Mouse (Mus musculus): ENCODE measurements at regions not wholly inside any gene's neighbourhood (a gene's known extent, or its start where the extent isn't known, plus 50 kb on each side); places are given as distances from the start of the nearest gene placed in this dataset.
"Not testable (repeated sequence)": the region's sequence is repeated elsewhere in the genome, so short reads cannot be mapped to it uniquely, and the experiment has no call there.

DNA sequence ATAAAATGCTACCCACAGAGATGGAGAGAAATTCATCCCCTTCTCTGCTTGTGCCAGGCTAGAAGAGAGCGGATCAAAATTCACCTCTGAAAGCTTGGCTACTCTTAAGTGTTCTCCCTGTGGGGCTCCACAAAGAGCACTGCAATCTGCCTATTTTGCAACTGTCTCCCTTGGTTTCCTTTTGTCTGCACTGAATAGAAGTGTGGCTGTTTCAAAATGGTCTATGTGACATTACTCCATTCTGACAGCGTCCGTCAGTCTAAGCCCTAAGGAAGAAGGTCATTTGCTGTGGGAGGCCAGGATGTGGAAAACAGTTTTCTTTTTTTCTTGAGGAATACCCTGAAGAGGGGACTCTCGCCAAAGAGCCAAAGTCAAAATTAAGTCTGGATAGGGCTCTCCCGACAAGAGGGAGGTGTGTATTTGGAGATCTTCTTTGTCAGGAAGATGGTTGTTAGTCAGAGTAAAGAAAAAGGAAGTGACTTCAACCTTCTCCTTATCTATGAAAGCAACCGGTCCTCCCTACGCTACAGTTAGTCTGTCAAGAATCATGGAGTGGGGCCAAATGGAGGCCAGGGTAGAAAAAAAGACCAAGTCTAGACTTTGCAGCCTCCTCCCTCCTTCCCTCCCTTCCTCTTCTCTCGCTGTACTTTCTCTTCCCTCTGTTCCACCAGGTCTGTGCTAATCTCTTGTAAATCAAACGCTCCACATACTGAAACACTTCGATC, 198.2 kb upstream of the Hmga2 start:
- in situ Hi-C loops (cut with MboI; ENCODE audit: low pct_unique_long_range_greater_than_20kb in 1 of 2, low sequenced_read_pairs in 2 of 2, unreplicated experiment in 1 of 2) = no loop called here

DNA sequence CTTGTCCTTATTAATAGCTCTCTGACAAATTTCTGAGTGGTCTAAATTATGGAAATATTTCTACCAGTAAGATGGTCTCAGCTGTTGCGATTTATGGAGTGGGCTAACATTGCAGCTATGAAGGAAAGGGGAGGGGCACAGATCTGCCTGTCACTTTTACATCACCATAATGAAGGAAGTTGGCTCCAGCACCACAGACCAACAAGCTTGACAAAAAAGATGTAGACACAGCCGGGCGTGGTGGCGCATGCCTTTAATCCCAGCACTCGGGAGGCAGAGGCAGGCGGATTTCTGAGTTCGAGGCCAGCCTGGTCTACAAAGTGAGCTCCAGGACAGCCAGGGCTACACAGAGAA, 191.4 kb upstream of the Hmga2 start:
- in situ Hi-C loops (cut with MboI; ENCODE audit: low pct_unique_long_range_greater_than_20kb in 1 of 2, low sequenced_read_pairs in 2 of 2, unreplicated experiment in 1 of 2) = not testable (repeated sequence)

DNA sequence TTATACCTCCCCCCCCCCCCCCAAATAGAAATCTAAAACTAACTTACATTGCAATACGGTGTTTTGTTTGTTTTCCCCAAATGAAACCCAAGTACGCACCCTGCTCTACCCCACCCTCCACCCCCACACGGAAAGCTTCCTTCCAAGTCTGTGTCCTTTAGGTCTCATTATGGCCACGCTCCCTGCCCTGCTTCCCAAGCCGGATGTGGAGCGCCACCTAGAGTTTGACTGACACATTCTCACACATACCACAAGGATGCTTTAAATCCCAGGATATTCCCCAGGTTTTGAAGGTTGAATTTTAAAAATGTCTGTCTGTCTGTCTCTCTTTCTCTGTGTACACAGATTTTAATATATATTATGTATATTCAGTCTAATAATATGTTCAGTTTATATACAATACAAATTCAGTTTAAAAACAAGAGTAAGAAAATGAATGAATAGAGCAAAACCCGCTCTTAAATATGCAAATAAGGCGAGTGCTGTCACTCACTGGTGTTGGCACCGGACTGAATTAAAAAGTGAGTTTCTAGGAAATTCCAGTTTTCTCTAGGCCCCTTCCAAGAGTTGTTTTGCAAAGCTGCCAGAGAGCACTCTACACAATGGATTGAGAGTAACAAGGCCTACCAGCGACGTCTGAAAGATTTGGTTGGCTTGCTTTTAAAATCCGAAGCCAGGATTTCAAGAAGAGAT, 190.9 kb upstream of the Hmga2 start:
- in situ Hi-C loops (cut with MboI; ENCODE audit: low pct_unique_long_range_greater_than_20kb in 1 of 2, low sequenced_read_pairs in 2 of 2, unreplicated experiment in 1 of 2) = no loop called here

DNA sequence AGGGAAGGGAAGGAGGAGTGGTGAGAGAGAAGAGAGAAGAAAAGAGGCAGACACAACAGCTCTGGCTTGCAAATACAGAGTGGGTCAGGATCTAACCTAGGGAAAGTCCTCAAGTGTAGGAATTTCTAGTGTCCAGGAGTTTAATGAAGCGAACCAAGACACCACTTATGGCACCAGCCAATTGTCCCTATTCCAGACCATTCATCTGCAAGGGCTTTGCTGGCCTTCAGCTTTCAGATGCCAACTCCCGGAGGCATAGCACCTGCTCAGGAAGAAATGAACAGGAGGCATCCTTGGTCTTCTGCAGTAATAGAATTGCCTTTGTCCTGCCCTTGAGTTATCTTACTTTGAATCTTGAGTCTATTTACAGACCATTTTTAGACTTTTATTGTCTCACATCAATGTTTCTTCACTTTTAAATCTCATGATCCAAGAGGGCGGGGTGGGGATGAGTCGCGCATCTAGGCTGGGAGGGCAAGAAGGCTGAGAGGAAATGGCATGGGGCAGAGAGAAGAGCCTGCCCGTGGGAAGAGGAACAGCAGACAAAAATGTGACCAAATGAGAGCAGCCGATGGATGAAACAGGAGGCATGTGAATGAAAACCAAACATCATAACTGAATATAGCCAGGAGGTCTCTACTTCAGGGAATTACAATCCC, 190.1 kb upstream of the Hmga2 start:
- in situ Hi-C loops (cut with MboI; ENCODE audit: low pct_unique_long_range_greater_than_20kb in 1 of 2, low sequenced_read_pairs in 2 of 2, unreplicated experiment in 1 of 2) = no loop called here

DNA sequence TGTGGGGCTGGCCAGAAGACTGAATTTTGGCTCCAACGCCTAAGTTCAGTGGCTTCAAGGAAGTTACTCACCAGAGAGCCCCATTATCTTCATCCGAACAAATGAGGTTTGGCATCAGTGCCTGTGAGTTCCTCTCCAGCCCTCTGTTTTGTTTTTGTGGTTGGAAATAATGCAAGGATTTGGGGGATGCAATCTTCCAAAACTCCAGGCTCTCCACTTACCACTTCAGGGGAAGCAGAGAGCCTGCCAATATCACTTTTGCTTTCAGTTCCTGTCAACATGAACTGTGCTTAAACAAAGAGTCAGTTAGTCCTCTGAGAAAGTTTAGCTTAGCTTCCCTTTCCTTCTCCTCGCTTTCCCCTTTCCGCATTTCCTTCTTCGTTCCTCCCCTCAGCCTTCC, 189.4 kb upstream of the Hmga2 start:
- in situ Hi-C loops (cut with MboI; ENCODE audit: low pct_unique_long_range_greater_than_20kb in 1 of 2, low sequenced_read_pairs in 2 of 2, unreplicated experiment in 1 of 2) = no loop called here

DNA sequence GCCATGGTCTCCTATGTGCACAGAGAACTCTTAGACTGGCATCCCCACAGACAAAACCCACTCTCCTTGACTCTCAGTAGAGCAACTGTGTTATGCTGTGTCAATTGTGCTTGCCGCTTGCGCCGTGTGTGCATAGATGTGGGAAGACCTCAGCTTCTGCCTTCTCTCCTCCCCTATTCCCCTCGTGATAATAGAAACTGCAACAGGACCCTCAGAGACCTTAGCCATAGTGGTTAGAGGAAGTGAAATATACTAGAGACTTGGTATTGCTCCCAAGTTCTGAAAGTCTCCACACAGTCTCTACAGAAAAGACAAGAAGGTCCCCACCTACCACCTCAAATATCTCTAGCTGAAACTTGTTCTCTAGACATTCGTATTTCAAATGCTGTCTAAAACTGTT, 188.2 kb upstream of the Hmga2 start:
- in situ Hi-C loops (cut with MboI; ENCODE audit: low pct_unique_long_range_greater_than_20kb in 1 of 2, low sequenced_read_pairs in 2 of 2, unreplicated experiment in 1 of 2) = no loop called here

DNA sequence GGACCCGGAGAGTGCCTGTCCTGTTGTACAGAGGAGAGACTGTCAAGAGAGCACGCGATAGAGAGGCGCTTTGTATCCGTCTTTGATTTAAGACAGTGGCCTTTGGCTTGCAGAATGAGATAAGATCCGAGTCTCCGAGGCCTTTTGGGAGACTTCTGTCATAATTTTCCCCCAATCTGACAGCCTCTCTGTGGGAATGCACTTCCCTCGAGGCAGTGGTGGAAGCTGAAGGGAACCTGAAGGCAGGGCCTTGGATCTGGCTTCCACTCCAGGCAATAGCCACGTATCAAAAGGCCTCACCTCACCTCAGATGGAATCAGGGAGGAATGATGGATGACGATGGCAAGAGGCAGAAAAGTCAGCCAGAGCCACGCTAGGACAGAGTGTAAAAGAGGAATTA, 187.1 kb upstream of the Hmga2 start:
- in situ Hi-C loops (cut with MboI; ENCODE audit: low pct_unique_long_range_greater_than_20kb in 1 of 2, low sequenced_read_pairs in 2 of 2, unreplicated experiment in 1 of 2) = no loop called here

DNA sequence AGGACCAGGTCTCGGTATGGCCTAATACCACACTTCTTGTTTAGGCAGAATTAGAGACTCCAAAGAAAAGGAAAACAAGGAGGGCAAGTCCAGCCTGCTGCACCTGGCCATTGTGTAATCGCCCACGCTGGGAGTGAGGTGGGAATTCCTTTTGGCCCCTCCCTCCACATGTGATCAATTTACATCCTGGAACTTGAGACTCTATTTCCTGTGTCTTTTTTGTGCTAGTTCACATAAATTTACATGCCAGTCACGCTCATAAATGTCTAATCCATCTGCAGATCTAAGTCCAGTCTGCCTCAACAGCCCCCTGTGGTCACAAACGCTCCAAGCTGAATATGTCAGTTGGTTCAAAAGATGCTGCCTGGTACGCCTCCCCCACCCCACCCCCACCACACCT, 184.2 kb upstream of the Hmga2 start:
- in situ Hi-C loops (cut with MboI; ENCODE audit: low pct_unique_long_range_greater_than_20kb in 1 of 2, low sequenced_read_pairs in 2 of 2, unreplicated experiment in 1 of 2) = no loop called here

DNA sequence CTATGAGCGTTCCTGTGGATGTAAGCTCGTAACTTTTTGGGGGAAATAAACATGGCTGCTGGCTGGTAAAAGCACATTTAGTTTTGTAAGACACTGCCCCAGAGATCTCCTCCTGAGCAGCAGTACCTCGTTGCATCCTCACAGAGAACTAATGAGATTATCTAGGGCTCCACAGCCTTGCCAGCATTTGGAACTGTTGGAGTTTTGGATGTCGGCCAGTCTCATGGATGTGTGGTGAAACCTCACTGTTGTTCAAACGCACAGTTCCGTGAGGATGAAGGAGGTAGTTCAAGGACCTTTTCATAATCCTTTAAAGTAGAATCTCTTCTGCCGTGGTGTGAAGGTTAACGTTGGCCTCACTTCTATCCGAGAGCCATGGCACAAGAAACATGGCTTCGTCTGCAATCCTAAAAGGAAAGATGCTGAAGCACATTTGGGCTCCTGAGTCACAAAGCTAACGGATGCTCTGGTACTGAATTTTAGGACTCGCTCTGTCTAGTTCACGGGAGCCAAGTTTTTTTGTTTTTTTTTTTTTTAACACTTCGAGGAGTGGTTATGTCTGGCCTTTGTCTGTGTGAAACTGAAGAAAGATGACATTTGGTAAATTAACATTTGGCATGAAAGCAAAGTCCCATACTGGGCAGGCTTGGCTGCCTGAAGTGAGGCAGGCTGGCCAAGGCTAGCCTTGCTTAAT, 179.1 kb upstream of the Hmga2 start:
- in situ Hi-C loops (cut with MboI; ENCODE audit: low pct_unique_long_range_greater_than_20kb in 1 of 2, low sequenced_read_pairs in 2 of 2, unreplicated experiment in 1 of 2) = no loop called here

DNA sequence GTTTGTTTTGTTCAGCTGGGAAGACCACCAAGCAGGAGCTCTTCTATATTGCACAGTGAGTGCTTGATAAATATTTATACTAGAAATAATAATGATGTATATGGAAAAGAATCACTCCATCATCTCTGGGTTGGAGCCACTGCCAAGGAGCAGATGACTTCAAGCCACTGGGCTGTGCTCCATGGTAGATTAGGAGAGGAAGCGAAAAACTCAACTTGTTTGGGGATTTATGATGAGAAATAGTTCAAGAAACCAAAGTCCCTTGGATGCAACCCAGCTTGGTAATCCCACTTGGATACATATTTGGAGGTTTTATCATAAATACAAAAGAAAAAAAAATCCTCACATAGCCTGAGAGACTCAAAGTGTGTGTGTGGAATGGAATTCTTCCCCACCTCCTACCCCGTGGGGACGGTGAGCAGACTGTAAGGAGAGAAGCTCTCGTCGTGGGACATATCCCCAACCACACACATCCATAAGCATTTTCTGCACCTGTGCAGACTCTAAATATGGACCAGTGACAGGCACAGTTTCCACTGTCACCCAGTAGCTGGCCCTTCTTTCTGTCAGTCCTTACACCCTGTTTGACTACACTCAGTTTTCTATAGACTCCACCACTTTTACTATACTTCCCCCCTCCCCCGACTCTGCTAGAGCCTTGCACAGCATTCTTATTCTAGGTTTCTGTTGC, 176.4 kb upstream of the Hmga2 start:
- in situ Hi-C loops (cut with MboI; ENCODE audit: low pct_unique_long_range_greater_than_20kb in 1 of 2, low sequenced_read_pairs in 2 of 2, unreplicated experiment in 1 of 2) = no loop called here

DNA sequence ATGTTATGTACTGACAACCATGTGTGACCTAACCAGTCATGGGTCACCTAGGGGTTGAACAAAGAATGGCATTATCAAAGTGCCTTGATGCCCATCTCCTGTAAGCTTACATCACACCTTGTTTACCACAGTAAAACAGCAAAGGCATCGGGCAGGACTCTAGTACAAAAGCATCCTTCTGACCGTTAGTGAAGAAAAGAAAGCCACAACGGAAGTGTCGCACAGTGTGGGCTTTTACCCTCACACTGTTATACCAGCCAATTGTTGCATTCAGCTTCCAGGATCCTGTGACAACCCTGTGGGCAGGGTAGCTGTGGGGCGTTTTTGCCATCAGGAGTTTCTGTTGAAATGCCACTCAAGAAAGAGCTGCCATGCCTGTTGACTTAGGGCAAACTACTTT, 175.6 kb upstream of the Hmga2 start:
- in situ Hi-C loops (cut with MboI; ENCODE audit: low pct_unique_long_range_greater_than_20kb in 1 of 2, low sequenced_read_pairs in 2 of 2, unreplicated experiment in 1 of 2) = no loop called here

DNA sequence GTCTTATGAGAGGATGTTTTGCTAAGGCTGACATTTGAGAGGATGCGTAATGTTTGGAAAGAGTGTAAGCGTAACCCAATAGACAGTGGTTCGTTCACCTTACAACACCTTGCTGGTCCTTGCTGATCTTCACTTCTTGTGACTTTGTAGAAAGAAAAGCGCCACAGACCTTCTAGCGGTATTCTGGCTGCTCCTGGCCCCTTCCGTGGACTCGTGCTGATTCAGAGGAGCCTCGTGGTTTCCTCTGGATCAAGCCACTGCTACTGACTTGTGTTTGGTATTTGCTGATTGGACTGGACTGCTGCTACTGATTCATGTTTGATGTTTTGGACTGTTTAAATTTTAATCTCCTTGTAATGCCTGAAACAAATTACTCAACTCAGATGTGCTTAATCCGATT, 174.1 kb upstream of the Hmga2 start:
- in situ Hi-C loops (cut with MboI; ENCODE audit: low pct_unique_long_range_greater_than_20kb in 1 of 2, low sequenced_read_pairs in 2 of 2, unreplicated experiment in 1 of 2) = no loop called here

DNA sequence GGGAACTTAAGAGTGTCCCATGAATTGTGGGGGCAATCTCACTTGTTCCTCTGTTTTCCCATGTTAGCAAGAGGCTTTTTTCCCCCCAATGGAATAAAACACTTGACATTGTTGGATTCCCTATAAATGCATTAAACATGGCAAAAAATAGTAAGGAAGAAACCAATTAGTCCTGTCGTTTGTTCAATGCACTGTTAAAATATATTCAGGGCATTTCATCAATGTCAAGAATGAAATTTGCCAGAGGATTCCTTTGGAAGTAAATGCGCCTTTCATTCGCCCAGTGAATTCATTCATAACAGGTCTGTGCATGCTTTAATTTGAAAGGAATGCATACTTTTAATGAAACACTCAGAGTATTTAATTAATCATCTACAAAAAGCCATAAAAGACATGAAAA, 172.5 kb upstream of the Hmga2 start:
- in situ Hi-C loops (cut with MboI; ENCODE audit: low pct_unique_long_range_greater_than_20kb in 1 of 2, low sequenced_read_pairs in 2 of 2, unreplicated experiment in 1 of 2) = no loop called here

DNA sequence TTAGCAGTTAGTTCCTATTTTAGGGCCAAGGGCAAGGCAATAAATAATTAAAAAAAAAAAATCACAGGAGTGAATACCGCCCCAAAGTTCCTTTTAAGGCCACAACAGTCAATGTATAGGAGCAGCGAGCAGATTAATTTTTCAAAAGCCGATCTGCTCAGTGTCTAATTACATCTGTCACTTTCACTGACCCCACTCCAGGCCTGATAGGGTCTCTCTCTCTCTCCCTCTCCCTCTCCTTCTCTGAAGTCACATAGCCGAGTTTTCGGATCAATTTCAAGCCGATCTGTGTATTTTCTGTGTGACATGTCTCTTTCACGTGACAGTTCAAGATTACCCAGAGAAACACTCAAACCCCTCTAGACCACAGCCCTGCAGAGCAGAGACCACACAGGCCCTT, 171.8 kb upstream of the Hmga2 start:
- in situ Hi-C loops (cut with MboI; ENCODE audit: low pct_unique_long_range_greater_than_20kb in 1 of 2, low sequenced_read_pairs in 2 of 2, unreplicated experiment in 1 of 2) = no loop called here

DNA sequence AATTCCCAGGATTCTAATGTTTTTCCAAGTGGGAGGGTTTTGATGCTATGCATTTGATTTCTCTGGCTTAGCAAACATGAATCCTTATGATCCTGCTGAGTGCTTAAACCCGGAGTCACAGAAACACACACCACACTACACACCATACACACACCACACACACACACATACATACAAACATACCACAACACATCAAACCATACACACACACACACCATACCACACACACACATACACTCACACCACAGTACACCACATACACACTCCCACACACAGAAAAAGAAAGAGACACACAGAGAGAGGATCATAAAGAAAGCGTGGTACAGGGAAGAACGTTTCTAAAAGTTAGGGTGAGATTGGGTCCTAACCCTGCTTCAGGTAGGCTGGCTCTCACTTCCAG, 171.1 kb upstream of the Hmga2 start:
- in situ Hi-C loops (cut with MboI; ENCODE audit: low pct_unique_long_range_greater_than_20kb in 1 of 2, low sequenced_read_pairs in 2 of 2, unreplicated experiment in 1 of 2) = no loop called here

DNA sequence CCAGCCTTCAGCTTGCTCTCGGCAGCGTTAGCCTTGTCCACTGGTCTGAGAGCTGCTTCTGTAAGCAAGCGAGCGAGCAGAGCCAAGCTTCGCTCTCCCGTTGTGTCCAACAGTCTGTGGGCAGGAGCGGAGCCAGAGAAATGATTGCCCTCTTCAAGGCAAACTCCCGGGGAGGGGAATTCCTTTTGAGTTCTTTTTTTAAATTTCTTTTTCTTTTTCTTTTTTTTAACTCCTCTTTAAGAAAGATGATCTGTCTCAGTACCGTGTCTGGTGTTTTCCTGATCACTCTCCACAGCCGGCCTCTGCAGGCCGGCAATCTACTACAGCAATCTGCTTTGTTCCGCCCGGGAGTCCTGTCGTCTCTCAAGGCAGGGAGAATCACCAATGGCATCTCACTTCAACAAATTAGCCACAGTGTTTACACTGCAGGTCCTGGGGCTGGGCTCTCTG, 170.6 kb upstream of the Hmga2 start:
- in situ Hi-C loops (cut with MboI; ENCODE audit: low pct_unique_long_range_greater_than_20kb in 1 of 2, low sequenced_read_pairs in 2 of 2, unreplicated experiment in 1 of 2) = no loop called here

DNA sequence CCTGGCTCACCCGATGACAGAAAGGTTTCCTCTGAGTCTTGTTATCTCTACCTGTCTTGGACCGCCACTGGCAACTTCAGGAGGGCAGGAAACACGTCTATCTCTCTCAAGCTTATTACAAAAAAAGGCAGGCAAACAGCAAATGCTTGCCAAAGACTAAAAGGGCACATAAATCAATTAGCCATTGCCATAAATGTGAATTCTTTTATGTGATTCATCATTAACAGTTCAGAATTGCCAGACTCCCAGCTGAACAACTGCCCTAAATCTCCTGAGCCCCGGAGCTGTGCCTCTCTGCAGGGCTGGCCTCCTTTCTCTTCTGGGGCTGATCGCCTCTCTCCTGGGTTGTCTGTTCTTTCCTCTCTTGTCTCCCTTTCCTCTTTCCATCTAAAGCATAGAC, 164.6 kb upstream of the Hmga2 start:
- in situ Hi-C loops (cut with MboI; ENCODE audit: low pct_unique_long_range_greater_than_20kb in 1 of 2, low sequenced_read_pairs in 2 of 2, unreplicated experiment in 1 of 2) = no loop called here

DNA sequence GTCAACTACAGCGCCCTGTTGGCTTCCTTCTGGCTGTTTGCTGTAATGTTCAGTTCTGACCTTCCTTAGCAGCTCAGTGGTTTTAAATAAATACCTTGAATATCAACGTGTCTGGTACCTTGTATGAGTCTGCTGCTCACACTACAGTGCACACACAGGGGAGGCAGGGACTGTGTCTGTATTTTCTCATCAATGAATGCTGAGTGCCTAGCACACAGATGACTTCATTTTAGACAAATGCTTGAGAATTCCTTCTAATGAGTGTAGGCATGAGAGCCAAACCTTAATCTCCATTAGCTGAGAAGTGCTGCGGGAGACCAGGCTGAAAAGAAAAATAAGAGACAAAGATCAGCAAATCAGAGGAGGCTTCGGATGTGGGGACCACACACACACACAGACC, 162.0 kb upstream of the Hmga2 start:
- in situ Hi-C loops (cut with MboI; ENCODE audit: low pct_unique_long_range_greater_than_20kb in 1 of 2, low sequenced_read_pairs in 2 of 2, unreplicated experiment in 1 of 2) = no loop called here
